Mouse (Mus musculus): Measurements from ENCODE around the gene Gm17349. TPM values are rescaled to one million over a fixed set of nuclear protein-coding genes. Genes with fewer than 3 reads are reported as not detected.

Gene Gm17349
- polyA plus RNA-seq, 1 experiment from 2014 or later = not detected

- no peak for ATAC-seq
- H3K4me3 ChIP-seq (ENCODE audit: low read depth, low read length) = no peak overlapping the region
- no peak overlapping the region for H3K4me2 ChIP-seq (ENCODE audit: low read length)
- no peaks in the 10 kb centered on the region for H3K9me3 ChIP-seq (replicated peaks; ENCODE audit: control insufficient read depth, low read length, poor library complexity, severe bottlenecking)
- H3K27me3 ChIP-seq (ENCODE audit: control insufficient read depth, insufficient read depth, low read depth, low read length) = no peaks in the 10 kb centered on the region
- H3K27ac ChIP-seq (ENCODE audit: low read length) = no peak overlapping the region
- H3K4me1 ChIP-seq (ENCODE audit: control insufficient read depth, insufficient read depth, low read length) = peaks cover 21% of the 10 kb centered on the region
- 85% methylated on average over 25 of the region's 25 CpGs for WGBS
- no peak overlapping the region for H3K9ac ChIP-seq (ENCODE audit: low read depth, low read length)
- H3K36me3 ChIP-seq (ENCODE audit: control insufficient read depth, insufficient read depth, low read length) = peaks cover 6% of the 10 kb centered on the region; the same call in 1 of the 2 replicates
Measured at GRCm38 (mm10) chr15:99721921-99722743, 16.8 kb upstream of the Gm17349 start.

GRCm38 (mm10) chr15:99719865-99720264 is 14.6 kb upstream of the Gm17349 start:
- 78% methylated on average over 8 of the region's 8 CpGs for WGBS
- no peaks in the 10 kb centered on the region for H3K27me3 ChIP-seq (ENCODE audit: control insufficient read depth, insufficient read depth, low read depth, low read length)
- H3K36me3 ChIP-seq (ENCODE audit: control insufficient read depth, insufficient read depth, low read length) = peaks cover 6% of the 10 kb centered on the region; the same call in 1 of the 2 replicates
- peaks cover 19% of the 10 kb centered on the region for H3K4me1 ChIP-seq (ENCODE audit: control insufficient read depth, insufficient read depth, low read length)
- no peak overlapping the region for H3K27ac ChIP-seq (ENCODE audit: low read length)
- H3K4me2 ChIP-seq (ENCODE audit: low read length) = no peak overlapping the region
- ATAC-seq = no peak
- no peaks in the 10 kb centered on the region for H3K9me3 ChIP-seq (replicated peaks; ENCODE audit: control insufficient read depth, low read length, poor library complexity, severe bottlenecking)
- no peak overlapping the region for H3K9ac ChIP-seq (ENCODE audit: low read depth, low read length)
- no peak overlapping the region for H3K4me3 ChIP-seq (ENCODE audit: low read depth, low read length)

GRCm38 (mm10) chr15:99718461-99719021 is 13.3 kb upstream of the Gm17349 start:
- H3K27ac ChIP-seq (ENCODE audit: low read length) = no peak overlapping the region
- peaks cover 6% of the 10 kb centered on the region for H3K4me1 ChIP-seq (ENCODE audit: control insufficient read depth, insufficient read depth, low read length)
- H3K4me3 ChIP-seq (ENCODE audit: low read depth, low read length) = no peak overlapping the region
- WGBS = 85% methylated on average over 9 of the region's 9 CpGs
- H3K9me3 ChIP-seq (replicated peaks; ENCODE audit: control insufficient read depth, low read length, poor library complexity, severe bottlenecking) = no peaks in the 10 kb centered on the region
- ATAC-seq = no peak
- H3K4me2 ChIP-seq (ENCODE audit: low read length) = no peak overlapping the region
- H3K36me3 ChIP-seq (ENCODE audit: control insufficient read depth, insufficient read depth, low read length) = peaks cover 13% of the 10 kb centered on the region
- no peaks in the 10 kb centered on the region for H3K27me3 ChIP-seq (ENCODE audit: control insufficient read depth, insufficient read depth, low read depth, low read length)
- H3K9ac ChIP-seq (ENCODE audit: low read depth, low read length) = no peak overlapping the region

- no peak within 1 kb of the TSS for H3K4me2 ChIP-seq (ENCODE audit: low read length)
- H3K4me3 ChIP-seq (ENCODE audit: low read depth, low read length) = no peak within 1 kb of the TSS
- H3K4me1 ChIP-seq (ENCODE audit: control insufficient read depth, insufficient read depth, low read length) = peaks cover 6% of the 10 kb centered on the region; the same call in 1 of the 2 replicates
- H3K27ac ChIP-seq (ENCODE audit: low read length) = 0 out of 2 replicates have a peak within 1 kb of the TSS, but pooled peaks have one; percentile 28
- H3K36me3 ChIP-seq (ENCODE audit: control insufficient read depth, insufficient read depth, low read length) = peaks cover 16% of the 10 kb centered on the region
- no peaks in the 10 kb centered on the region for H3K9me3 ChIP-seq (replicated peaks; ENCODE audit: control insufficient read depth, low read length, poor library complexity, severe bottlenecking)
- no peak within 1 kb of the TSS for H3K9ac ChIP-seq (ENCODE audit: low read depth, low read length)
- 0 out of 2 replicates have a peak, but pooled peaks have one; percentile 3 for ATAC-seq
- no peaks in the 10 kb centered on the region for H3K27me3 ChIP-seq (ENCODE audit: control insufficient read depth, insufficient read depth, low read depth, low read length)
- WGBS = 63% methylated on average over 25 of the region's 26 CpGs
Measured at GRCm38 (mm10) chr15:99717386-99718334, 12.4 kb upstream of the Gm17349 start, which contains the start of gene Gpd1. TSS of gene Gpd1 (plus strand) at chr15:99717515.

GRCm38 (mm10) chr15:99716814-99717213 is 11.5 kb upstream of the Gm17349 start:
- Histone ChIP-seq H3K4me2 (ENCODE audit: low read length) (no peak overlapping the region), H3K4me3 (ENCODE audit: low read depth, low read length) (no peak overlapping the region), H3K9ac (ENCODE audit: low read depth, low read length) (no peak overlapping the region), H3K9me3 (replicated peaks; ENCODE audit: control insufficient read depth, low read length, poor library complexity, severe bottlenecking) (no peaks in the 10 kb centered on the region), H3K36me3 (ENCODE audit: control insufficient read depth, insufficient read depth, low read length) (peaks cover 20% of the 10 kb centered on the region), H3K4me1 (ENCODE audit: control insufficient read depth, insufficient read depth, low read length) (peaks cover 6% of the 10 kb centered on the region; the same call in 1 of the 2 replicates), H3K27me3 (ENCODE audit: control insufficient read depth, insufficient read depth, low read depth, low read length) (no peaks in the 10 kb centered on the region), H3K27ac (ENCODE audit: low read length) (no peak overlapping the region)
- ATAC-seq = no peak
- 90% methylated on average over 12 of the region's 12 CpGs for WGBS

- no peak for ATAC-seq
- Histone ChIP-seq H3K4me1 (ENCODE audit: control insufficient read depth, insufficient read depth, low read length) (peaks cover 6% of the 10 kb centered on the region; the same call in 1 of the 2 replicates), H3K27me3 (ENCODE audit: control insufficient read depth, insufficient read depth, low read depth, low read length) (no peaks in the 10 kb centered on the region), H3K4me2 (ENCODE audit: low read length) (no peak overlapping the region), H3K9me3 (replicated peaks; ENCODE audit: control insufficient read depth, low read length, poor library complexity, severe bottlenecking) (no peaks in the 10 kb centered on the region), H3K4me3 (ENCODE audit: low read depth, low read length) (no peak overlapping the region), H3K27ac (ENCODE audit: low read length) (peak overlapping the region; percentile 69), H3K9ac (ENCODE audit: low read depth, low read length) (no peak overlapping the region), H3K36me3 (ENCODE audit: control insufficient read depth, insufficient read depth, low read length) (peaks cover 25% of the 10 kb centered on the region)
- 71% methylated on average over 11 of the region's 11 CpGs for WGBS
Measured at GRCm38 (mm10) chr15:99715982-99716746, 10.9 kb upstream of the Gm17349 start.

GRCm38 (mm10) chr15:99715361-99715865 is 10.1 kb upstream of the Gm17349 start:
- Histone ChIP-seq H3K4me3 (ENCODE audit: low read depth, low read length) (no peak overlapping the region), H3K4me1 (ENCODE audit: control insufficient read depth, insufficient read depth, low read length) (peaks cover 6% of the 10 kb centered on the region; the same call in 1 of the 2 replicates), H3K27ac (ENCODE audit: low read length) (peak overlapping the region; percentile 69), H3K4me2 (ENCODE audit: low read length) (no peak overlapping the region), H3K27me3 (ENCODE audit: control insufficient read depth, insufficient read depth, low read depth, low read length) (no peaks in the 10 kb centered on the region), H3K36me3 (ENCODE audit: control insufficient read depth, insufficient read depth, low read length) (peaks cover 28% of the 10 kb centered on the region), H3K9ac (ENCODE audit: low read depth, low read length) (no peak overlapping the region), H3K9me3 (replicated peaks; ENCODE audit: control insufficient read depth, low read length, poor library complexity, severe bottlenecking) (no peaks in the 10 kb centered on the region)
- WGBS = 58% methylated on average over 13 of the region's 13 CpGs
- peak; percentile 34; the same call in 1 of the 2 replicates for ATAC-seq

GRCm38 (mm10) chr15:99714858-99715257 is 9.6 kb upstream of the Gm17349 start:
- Histone ChIP-seq H3K27me3 (ENCODE audit: control insufficient read depth, insufficient read depth, low read depth, low read length) (no peaks in the 10 kb centered on the region), H3K4me1 (ENCODE audit: control insufficient read depth, insufficient read depth, low read length) (peaks cover 6% of the 10 kb centered on the region; the same call in 1 of the 2 replicates), H3K4me3 (ENCODE audit: low read depth, low read length) (no peak overlapping the region), H3K9ac (ENCODE audit: low read depth, low read length) (no peak overlapping the region), H3K27ac (ENCODE audit: low read length) (peak overlapping the region; percentile 69), H3K36me3 (ENCODE audit: control insufficient read depth, insufficient read depth, low read length) (peaks cover 32% of the 10 kb centered on the region), H3K9me3 (replicated peaks; ENCODE audit: control insufficient read depth, low read length, poor library complexity, severe bottlenecking) (no peaks in the 10 kb centered on the region), H3K4me2 (ENCODE audit: low read length) (no peak overlapping the region)
- 39% methylated on average over 7 of the region's 7 CpGs for WGBS
- peak; percentile 57 for ATAC-seq
